Mouse (Mus musculus) spleen, adult 2 months (tissue): ENCODE results near the gene Lrrc14b. TPM values are rescaled to one million over a fixed set of nuclear protein-coding genes. Genes with fewer than 3 reads are reported as not detected.

Experiments used
- DNase-seq, 2 experiments: peaks; one replicate each; pipeline versions ENCODE4 v3.0.0 to v3.0.0-alpha.2; 2012 to 2021; ENCODE audit warnings: low spot score in 2 of 2, low read depth in 1 of 2
- H3K27ac ChIP-seq: fragments of 200-500 bp; 2 replicates; pipeline ENCODE4 v1.5.1; 2012; ENCODE audit warnings: low read length, inconsistent platforms; ENCODE audit not compliant: insufficient read depth
- H3K27me3 ChIP-seq: fragments of 200-500 bp; 2 replicates; pipeline ENCODE4 v1.6.1; 2012; ENCODE audit warnings: mild to moderate bottlenecking, moderate library complexity, low read length, inconsistent platforms; ENCODE audit not compliant: control insufficient read depth, insufficient read depth
- H3K36me3 ChIP-seq: fragments of 200-500 bp; 2 replicates; pipeline ENCODE4 v1.6.1; 2012; ENCODE audit warnings: mild to moderate bottlenecking, low read length, inconsistent platforms; ENCODE audit not compliant: control insufficient read depth, insufficient read depth
- H3K4me1 ChIP-seq: fragments of 200-500 bp; 2 replicates; pipeline ENCODE4 v1.6.1; 2011; ENCODE audit warnings: inconsistent platforms; ENCODE audit not compliant: control insufficient read depth, insufficient read depth, insufficient read length
- H3K4me3 ChIP-seq: fragments of 200-500 bp; 2 replicates; pipeline ENCODE4 v1.5.1; 2011; ENCODE audit warnings: mild to moderate bottlenecking, inconsistent platforms; ENCODE audit not compliant: insufficient read depth, insufficient read length; ENCODE audit errors: extremely low read depth
- CTCF ChIP-seq: fragments of 200-500 bp; IDR thresholded peaks from 2 replicates; pipeline ENCODE4 v1.5.1; 2011; ENCODE audit warnings: mild to moderate bottlenecking, inconsistent platforms; ENCODE audit not compliant: insufficient read depth, insufficient read length, insufficient replicate concordance; ENCODE audit errors: extremely low read depth
- POLR2A ChIP-seq: fragments of 200-500 bp; IDR thresholded peaks from 2 replicates; pipeline ENCODE4 v1.6.1; 2011; ENCODE audit warnings: low read depth, low read length, inconsistent platforms
- WGBS: fragments of 180-500 bp; shearing (Covaris S2); methylation state at CpG from one replicate; pipeline ENCODE4 v1.1.7; 2018; 5-methylcytosine and 5-hydroxymethylcytosine counted together
- polyA plus RNA-seq: library from polyadenylated mRNA; depleted of rRNA; stranded (reverse); fragments of >200 nt; gene quantifications from 2 replicates; pipeline ENCODE4 v1.2.3, GENCODE M21; 2012; rRNA removed

Lrrc14b gene
- polyA plus RNA-seq, 1 experiment: 0.07 TPM

- H3K27me3 ChIP-seq: no peaks in the 10 kb centered on the region
- H3K36me3 ChIP-seq: peaks cover 29% of the 10 kb centered on the region
- no peaks in the 10 kb centered on the region for H3K4me1 ChIP-seq
- TF ChIP-seq CTCF (peak; percentile 38; the same call in 1 of the 2 replicates), POLR2A (no peak)
- H3K27ac ChIP-seq: no peak overlapping the region
- 55% methylated on average over 3 of the region's 3 CpGs for WGBS
- H3K4me3 ChIP-seq: no peak overlapping the region
- DNase-seq: peak; percentile 38 to 39
Observed at GRCm38 (mm10) chr13:74341036-74341435, 22.8 kb downstream of the Lrrc14b start.

GRCm38 (mm10) chr13:74329321-74329720 is 34.5 kb downstream of the Lrrc14b start:
- Histone ChIP-seq H3K4me3 (no peak overlapping the region), H3K27ac (no peak overlapping the region), H3K36me3 (peaks cover 51% of the 10 kb centered on the region), H3K27me3 (no peaks in the 10 kb centered on the region), H3K4me1 (no peaks in the 10 kb centered on the region)
- TF ChIP-seq CTCF (no peak), POLR2A (no peak)
- no peak for DNase-seq

- peak within 1 kb of the TSS; percentile 64 for H3K27ac ChIP-seq
- WGBS: 2% methylated on average over 36 of the region's 36 CpGs
- TF ChIP-seq POLR2A (peak; percentile 27; the same call in 1 of the 2 replicates), CTCF (no peak)
- peak; percentile 80 to 90 for DNase-seq
- peaks cover 2% of the 10 kb centered on the region; the same call in 1 of the 2 replicates for H3K4me1 ChIP-seq
- H3K36me3 ChIP-seq: peaks cover 12% of the 10 kb centered on the region
- H3K4me3 ChIP-seq: peak within 1 kb of the TSS; percentile 88
- no peaks in the 10 kb centered on the region for H3K27me3 ChIP-seq
Observed at GRCm38 (mm10) chr13:74317170-74317849, 46.5 kb downstream of the Lrrc14b start, which contains the start of gene Pdcd6. TSS of gene Pdcd6 (minus strand) at chr13:74317580.

- TF ChIP-seq CTCF (no peak), POLR2A (no peak)
- Histone ChIP-seq H3K27me3 (no peaks in the 10 kb centered on the region), H3K36me3 (peaks cover 7% of the 10 kb centered on the region; the same call in 1 of the 2 replicates), H3K27ac (peak overlapping the region; percentile 64), H3K4me3 (peak overlapping the region; percentile 88), H3K4me1 (peaks cover 2% of the 10 kb centered on the region; the same call in 1 of the 2 replicates)
- WGBS: under 1% methylated on average over 15 of the region's 15 CpGs
- DNase-seq: no peak
Observed at GRCm38 (mm10) chr13:74316789-74317169, 47.0 kb downstream of the Lrrc14b start.

GRCm38 (mm10) chr13:74316386-74316785 is 47.4 kb downstream of the Lrrc14b start:
- Histone ChIP-seq H3K27ac (peak overlapping the region; percentile 64; the same call in 1 of the 2 replicates), H3K4me3 (peak overlapping the region; percentile 88), H3K4me1 (peaks cover 2% of the 10 kb centered on the region; the same call in 1 of the 2 replicates), H3K27me3 (no peaks in the 10 kb centered on the region), H3K36me3 (peaks cover 7% of the 10 kb centered on the region; the same call in 1 of the 2 replicates)
- TF ChIP-seq POLR2A (no peak), CTCF (no peak)
- DNase-seq: no peak
- WGBS: 28% methylated on average over 4 of the region's 4 CpGs

- Histone ChIP-seq H3K27me3 (no peaks in the 10 kb centered on the region), H3K27ac (no peak overlapping the region), H3K4me3 (no peak overlapping the region), H3K4me1 (peaks cover 2% of the 10 kb centered on the region; the same call in 1 of the 2 replicates), H3K36me3 (peaks cover 1% of the 10 kb centered on the region)
- no peak for TF ChIP-seq POLR2A
- no peak for TF ChIP-seq CTCF
- 98% methylated on average over 3 of the region's 3 CpGs for WGBS
- DNase-seq: no peak
Observed at GRCm38 (mm10) chr13:74314616-74315015, 49.2 kb downstream of the Lrrc14b start.

Other genes with a start within 250 kb of the Lrrc14b start
- gene Slc9a3, start 242.5 kb downstream of the Lrrc14b start, polyA plus RNA-seq: 0.01 TPM in 1 of 2 replicates, not detected in the other
- 21.0 and 21.6 TPM in 2 replicates for gene Exoc3, start 155.3 kb downstream of the Lrrc14b start, polyA plus RNA-seq
- gene Ahrr, start 71.7 kb downstream of the Lrrc14b start, polyA plus RNA-seq: 0.41 and 1.0 TPM in 2 replicates
- 43.3 and 50.7 TPM in 2 replicates for gene Pdcd6, start 46.4 kb downstream of the Lrrc14b start, polyA plus RNA-seq
- 49.8 and 69.0 TPM in 2 replicates for gene Sdha, start 13.7 kb downstream of the Lrrc14b start, polyA plus RNA-seq
- 0.97 and 1.2 TPM in 2 replicates for gene Ccdc127, start 13.7 kb downstream of the Lrrc14b start, polyA plus RNA-seq
- 0.06 and 0.08 TPM in 2 replicates for gene Zfp72, start 26.8 kb upstream of the Lrrc14b start, polyA plus RNA-seq
- 30.7 and 40.0 TPM in 2 replicates for gene Ftl1-ps1, start 35.7 kb upstream of the Lrrc14b start, polyA plus RNA-seq
- 0.40 and 0.55 TPM in 2 replicates for gene Zfp825, start 130.0 kb upstream of the Lrrc14b start, polyA plus RNA-seq